ENCODE assay signal across 10 mouse cellular contexts in the genomic region with DNA sequence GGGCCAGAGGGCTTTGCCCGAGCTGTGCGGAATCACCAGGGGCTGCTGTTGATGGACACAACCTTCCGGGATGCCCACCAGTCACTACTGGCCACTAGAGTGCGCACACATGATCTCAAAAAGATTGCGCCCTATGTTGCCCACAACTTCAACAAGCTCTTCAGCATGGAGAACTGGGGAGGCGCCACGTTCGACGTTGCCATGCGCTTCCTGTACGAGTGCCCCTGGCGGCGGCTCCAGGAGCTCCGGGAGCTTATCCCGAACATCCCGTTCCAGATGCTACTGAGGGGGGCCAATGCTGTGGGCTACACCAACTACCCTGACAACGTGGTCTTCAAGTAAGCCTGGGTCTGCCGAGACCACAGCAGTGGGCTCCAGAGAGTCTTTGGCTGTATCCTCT. TPM values are rescaled to one million over a fixed set of nuclear protein-coding genes. Genes with fewer than 3 reads are reported as not detected.
DNase-seq lines count a peak whose midpoint lies in the region; ATAC-seq lines count a peak whose summit lies in the region.
"Had no signal": no experiment of that assay in that cellular context is flagged by ENCODE, and none has a peak within 500 bp of the region (broad histone marks: within the 10 kb centered on the region; RNA-seq: fewer than 3 reads in every experiment).

No protein-coding gene starts in this region.

- no peak overlapping the region for H3K27ac ChIP-seq in midbrain, embryonic 11.5 days (ENCODE audit: low read depth, low read length)
- no peak overlapping the region for H3K27ac ChIP-seq in midbrain, embryonic 16.5 days (ENCODE audit: low read length)
- H3K27ac ChIP-seq in limb, embryonic 11.5 days (replicated peaks; ENCODE audit: low read depth, low read length), result no peak overlapping the region

- WGBS in midbrain, embryonic 11.5 days, result 34% methylated on average over 18 of the region's 18 CpGs
- WGBS in midbrain, embryonic 16.5 days, result 25% methylated on average over 18 of the region's 18 CpGs
- WGBS in limb, embryonic 11.5 days, result 35% methylated on average over 18 of the region's 18 CpGs

- 0 out of 2 replicates have a peak overlapping the region, but pooled peaks have one; percentile 33 for H3K9ac ChIP-seq in midbrain, embryonic 11.5 days (ENCODE audit: low read length)
- no peak overlapping the region for H3K9ac ChIP-seq in midbrain, embryonic 16.5 days (ENCODE audit: low read depth, low read length)
- H3K9ac ChIP-seq in limb, embryonic 11.5 days (ENCODE audit: low read length), result peak overlapping the region; percentile 22; the same call in 1 of the 2 replicates

- no peak overlapping the region for H3K4me3 ChIP-seq in midbrain, embryonic 11.5 days (ENCODE audit: low read depth, low read length)
- no peak overlapping the region for H3K4me3 ChIP-seq in midbrain, embryonic 16.5 days (ENCODE audit: low read depth, low read length)
- no peak overlapping the region for H3K4me3 ChIP-seq in limb, embryonic 11.5 days (ENCODE audit: low read depth, low read length)

- peak; percentile 34 to 41 for DNase-seq in frontal cortex, postnatal 10 days (ENCODE audit: low spot score in 2 of 2)
- DNase-seq in frontal cortex, postnatal 14 days (ENCODE audit: low spot score in 2 of 2), result no peak
- no peak for DNase-seq in midbrain, embryonic 11.5 days (ENCODE audit: low spot score, missing footprints)
- DNase-seq in limb, embryonic 11.5 days (ENCODE audit: low spot score), result peak; percentile 57
- peak; percentile 77 for DNase-seq in retina, postnatal 1 day
- DNase-seq in ovary, postnatal 10 days (ENCODE audit: low spot score), result no peak
- DNase-seq in heart, adult 11 months, result no peak
- DNase-seq: adrenal gland, adult 2 months had no signal

- ATAC-seq in midbrain, embryonic 11.5 days (ENCODE audit: low FRiP score), result no peak
- ATAC-seq in midbrain, embryonic 16.5 days, result no peak
- no peak for ATAC-seq in limb, embryonic 11.5 days (ENCODE audit: insufficient number of reproducible peaks, low FRiP score, low TSS enrichment, low read depth)

- peaks cover 11% of the 10 kb centered on the region for H3K36me3 ChIP-seq in midbrain, embryonic 11.5 days (ENCODE audit: control insufficient read depth, insufficient read depth, low read length)
- H3K36me3 ChIP-seq in midbrain, embryonic 16.5 days (ENCODE audit: control insufficient read depth, insufficient read depth, low read length), result peaks cover 7% of the 10 kb centered on the region
- H3K36me3 ChIP-seq in limb, embryonic 11.5 days (ENCODE audit: control insufficient read depth, insufficient read depth, low read length), result peaks cover 8% of the 10 kb centered on the region; the same call in 1 of the 2 replicates

- peaks cover 12% of the 10 kb centered on the region for H3K4me1 ChIP-seq in midbrain, embryonic 11.5 days (ENCODE audit: control insufficient read depth, insufficient read depth, low read length)
- H3K4me1 ChIP-seq in midbrain, embryonic 16.5 days (ENCODE audit: control insufficient read depth, insufficient read depth, low read length), result peaks cover 12% of the 10 kb centered on the region
- H3K4me1 ChIP-seq in limb, embryonic 11.5 days (ENCODE audit: control insufficient read depth, insufficient read depth, low read length), result peaks cover 16% of the 10 kb centered on the region

- no peak overlapping the region for H3K4me2 ChIP-seq in midbrain, embryonic 11.5 days
- H3K4me2 ChIP-seq in midbrain, embryonic 16.5 days (ENCODE audit: low read length), result no peak overlapping the region
- 0 out of 2 replicates have a peak overlapping the region, but pooled peaks have one; percentile 4 for H3K4me2 ChIP-seq in limb, embryonic 11.5 days (ENCODE audit: low read depth, severe bottlenecking)
- H3K4me2 ChIP-seq: heart, embryonic 11.5 days had no signal

- peaks cover 2% of the 10 kb centered on the region; the same call in 1 of the 2 replicates for H3K27me3 ChIP-seq in midbrain, embryonic 11.5 days (ENCODE audit: control insufficient read depth, insufficient read depth, low read length)
- no peaks in the 10 kb centered on the region for H3K27me3 ChIP-seq in midbrain, embryonic 16.5 days (ENCODE audit: control insufficient read depth, insufficient read depth, low read depth, low read length)
- no peaks in the 10 kb centered on the region for H3K27me3 ChIP-seq in limb, embryonic 11.5 days (ENCODE audit: control insufficient read depth, insufficient read depth, low read length)

- no peaks in the 10 kb centered on the region for H3K9me3 ChIP-seq in midbrain, embryonic 11.5 days (ENCODE audit: control insufficient read depth, low read length)
- no peaks in the 10 kb centered on the region for H3K9me3 ChIP-seq in midbrain, embryonic 16.5 days (replicated peaks; ENCODE audit: control insufficient read depth, low read length, poor library complexity, severe bottlenecking)
- no peaks in the 10 kb centered on the region for H3K9me3 ChIP-seq in limb, embryonic 11.5 days (ENCODE audit: control insufficient read depth, low read length)

RNA-seq across cellular contexts. Expression of gene Lrfn4, which starts 2.7 kb away (rescaled TPM):
- polyA plus RNA-seq in midbrain, embryonic 11.5 days (2014; fragmentation: Nextera tagmentation; extraction: Ambion mirVana), result 7.5 and 7.6 TPM in 2 replicates
- 10.4 and 11.3 TPM in 2 replicates for polyA plus RNA-seq in midbrain, embryonic 16.5 days (2015; fragmentation: Nextera tagmentation; extraction: Ambion mirVana)
- polyA plus RNA-seq in limb, embryonic 11.5 days (2014; fragmentation: Nextera tagmentation; extraction: Ambion mirVana), result 8.9 and 9.1 TPM in 2 replicates

RNA-seq across cellular contexts. Expression of gene Rce1, which starts 7.3 kb away (rescaled TPM):
- polyA plus RNA-seq in midbrain, embryonic 11.5 days (2014; fragmentation: Nextera tagmentation; extraction: Ambion mirVana), result 61.0 and 68.7 TPM in 2 replicates
- polyA plus RNA-seq in midbrain, embryonic 16.5 days (2015; fragmentation: Nextera tagmentation; extraction: Ambion mirVana), result 51.4 and 52.4 TPM in 2 replicates
- 68.5 and 75.2 TPM in 2 replicates for polyA plus RNA-seq in limb, embryonic 11.5 days (2014; fragmentation: Nextera tagmentation; extraction: Ambion mirVana)

Comparison
In these comparisons a context has a peak if more than half of its experiments do, and no peak if none do; other contexts are left out.
1. DNase-seq: peak in frontal cortex, postnatal 10 days (2 of 2), limb, embryonic 11.5 days (single experiment) and retina, postnatal 1 day (single experiment); none in frontal cortex, postnatal 14 days (0 of 2), midbrain, embryonic 11.5 days (single experiment), ovary, postnatal 10 days (single experiment) and heart, adult 11 months (single experiment).